Mouse (Mus musculus) erythroblast, embryonic 14.5 days (primary cell): ENCODE data around the gene Klf13. TPM values are rescaled to one million over a fixed set of nuclear protein-coding genes. Genes with fewer than 3 reads are reported as not detected.

Experiments
- H3K27me3 ChIP-seq: 2 replicates; pipeline ENCODE4 v1.6.1; 2012; ENCODE audit warnings: inconsistent platforms; ENCODE audit not compliant: control insufficient read depth
- H3K36me3 ChIP-seq: 2 replicates; pipeline ENCODE4 v1.6.1; 2012; ENCODE audit warnings: mild to moderate bottlenecking, inconsistent platforms; ENCODE audit not compliant: control insufficient read depth
- H3K4me1 ChIP-seq: 2 replicates; pipeline ENCODE4 v1.6.1; 2012; ENCODE audit warnings: inconsistent platforms; ENCODE audit not compliant: control insufficient read depth
- H3K4me3 ChIP-seq: replicated peaks from 2 replicates; pipeline ENCODE3; 2012; ENCODE audit warnings: moderate library complexity, mild to moderate bottlenecking, inconsistent platforms
- H3K9me3 ChIP-seq: 2 replicates; pipeline ENCODE4 v1.6.1; 2012; ENCODE audit warnings: low read length, inconsistent platforms, mixed read lengths; ENCODE audit not compliant: control insufficient read depth
- GATA1 ChIP-seq: IDR thresholded peaks from 2 replicates; pipeline ENCODE4 v1.6.1; 2012; ENCODE audit warnings: low read length, inconsistent platforms, mixed read lengths
- TAL1 ChIP-seq: IDR thresholded peaks from 3 replicates; pipeline ENCODE4 v1.6.1; 2012; ENCODE audit warnings: low read length, inconsistent platforms, mixed read lengths
- polyA plus RNA-seq: library from polyadenylated mRNA; stranded (reverse); fragments of >175 nt; gene quantifications from 2 replicates; pipeline ENCODE4 v1.2.3, GENCODE M21; 2012

Gene Klf13
- polyA plus RNA-seq, 1 experiment: 8.8 TPM

DNA sequence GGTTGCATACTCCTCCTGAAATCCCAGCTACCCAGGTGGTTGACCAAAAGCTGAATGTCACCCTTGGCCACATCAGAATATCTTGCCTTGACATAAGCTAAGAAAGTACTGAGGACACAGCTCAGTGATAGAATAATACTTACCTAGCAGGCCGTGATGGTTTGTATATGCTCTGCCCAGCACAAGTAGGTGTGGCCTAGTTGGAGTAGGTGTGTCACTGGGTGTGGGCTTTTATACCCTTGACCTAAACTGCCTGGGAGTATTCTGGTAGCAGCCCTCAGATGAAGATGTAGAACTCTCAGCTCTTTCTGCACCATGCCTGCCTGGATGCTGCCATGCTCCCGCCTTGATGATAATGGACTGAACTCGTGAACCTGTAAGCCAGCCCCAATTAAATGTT, 6.3 kb downstream of the Klf13 start:
- peaks cover 95% of the 10 kb centered on the region for H3K4me1 ChIP-seq
- H3K36me3 ChIP-seq: peaks cover 25% of the 10 kb centered on the region
- no peaks in the 10 kb centered on the region for H3K27me3 ChIP-seq
- no peak for TF ChIP-seq GATA1
- TF ChIP-seq TAL1: no peak
- H3K4me3 ChIP-seq: peak overlapping the region; percentile 10
- no peaks in the 10 kb centered on the region for H3K9me3 ChIP-seq

DNA sequence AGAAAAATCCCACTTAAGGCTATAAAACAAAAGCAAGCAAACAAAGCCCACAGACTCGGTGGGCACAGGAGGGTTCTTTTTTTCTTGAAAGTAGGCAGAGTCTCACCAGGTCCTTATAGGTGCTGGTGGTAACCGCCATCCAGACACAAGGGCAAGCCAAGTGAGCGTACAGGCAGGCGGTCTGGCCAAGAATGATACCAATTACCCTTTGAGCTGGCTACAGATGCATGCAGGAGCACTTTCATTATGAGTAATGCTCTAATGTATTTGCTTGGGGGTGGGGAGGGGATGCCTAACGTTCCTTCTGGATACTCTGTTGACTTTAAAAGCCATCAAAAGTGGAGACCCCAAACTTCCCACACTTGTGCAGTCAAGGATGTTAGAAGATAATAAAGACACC, 7.9 kb downstream of the Klf13 start:
- Histone ChIP-seq H3K36me3 (peaks cover 29% of the 10 kb centered on the region), H3K9me3 (no peaks in the 10 kb centered on the region), H3K4me1 (peaks cover 96% of the 10 kb centered on the region), H3K27me3 (no peaks in the 10 kb centered on the region), H3K4me3 (no peak overlapping the region)
- TF ChIP-seq GATA1 (no peak), TAL1 (no peak)

DNA sequence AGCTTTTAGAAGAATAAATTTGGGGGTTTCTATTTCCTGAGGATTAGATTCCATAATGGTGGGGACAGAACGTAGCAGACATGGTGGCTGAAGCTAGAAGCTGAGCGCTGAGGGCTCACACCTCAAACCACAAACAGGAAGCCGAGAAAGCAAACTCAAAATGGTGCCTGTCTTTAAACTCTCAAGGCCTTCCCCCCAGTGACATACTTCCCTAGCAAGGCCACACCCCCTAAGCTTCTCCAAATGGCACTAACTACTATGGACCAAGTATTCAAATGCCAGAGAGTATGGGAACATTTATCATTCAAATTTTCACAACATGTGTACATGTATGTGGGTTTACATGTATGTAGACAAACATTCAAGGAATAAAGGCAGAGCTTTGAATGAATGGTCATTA, 8.6 kb downstream of the Klf13 start:
- H3K9me3 ChIP-seq: no peaks in the 10 kb centered on the region
- peaks cover 32% of the 10 kb centered on the region for H3K36me3 ChIP-seq
- H3K4me3 ChIP-seq: no peak overlapping the region
- H3K4me1 ChIP-seq: peaks cover 95% of the 10 kb centered on the region
- TF ChIP-seq GATA1 (no peak), TAL1 (no peak)
- no peaks in the 10 kb centered on the region for H3K27me3 ChIP-seq

DNA sequence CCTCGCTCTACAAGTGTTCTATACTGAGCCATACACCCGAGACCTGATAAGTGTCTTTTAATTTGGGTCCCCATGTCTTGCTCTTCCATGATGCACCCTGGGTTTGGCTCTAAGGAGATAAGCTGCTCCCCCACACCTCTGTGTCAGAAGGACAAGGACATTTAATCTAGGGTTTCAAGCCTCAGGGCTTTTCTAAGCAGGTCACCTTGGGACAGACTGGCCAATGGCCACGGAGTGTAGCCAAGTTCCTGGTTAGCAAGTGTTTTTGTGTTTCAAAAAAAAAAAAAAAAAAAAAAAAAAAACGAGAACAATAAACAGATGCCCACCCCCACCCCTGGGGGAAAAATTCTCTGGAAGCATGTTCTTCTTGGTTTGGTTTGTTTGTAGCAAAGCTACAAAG, 9.6 kb downstream of the Klf13 start:
- Histone ChIP-seq H3K36me3 (peaks cover 37% of the 10 kb centered on the region), H3K4me1 (peaks cover 94% of the 10 kb centered on the region), H3K4me3 (no peak overlapping the region)

DNA sequence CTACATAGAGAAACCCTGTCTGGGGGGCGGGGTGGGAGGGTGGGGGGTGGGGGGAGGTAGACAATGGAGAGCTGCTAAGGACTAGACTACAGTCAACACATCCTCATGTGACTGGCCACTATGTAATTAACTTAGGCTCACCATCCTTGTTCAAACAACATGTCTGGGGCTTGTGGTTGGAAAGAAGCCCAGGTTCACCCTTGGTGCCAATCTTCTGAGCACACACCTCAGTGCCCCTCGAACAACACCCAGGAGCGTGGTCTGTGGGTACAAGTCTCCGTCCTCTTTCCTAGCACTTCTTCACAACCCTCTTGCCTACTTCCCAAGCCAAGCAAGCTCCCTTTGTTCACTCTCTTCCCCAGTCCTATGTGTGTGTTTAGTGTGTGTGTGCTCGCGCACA, 11.6 kb downstream of the Klf13 start:
- peaks cover 33% of the 10 kb centered on the region for H3K36me3 ChIP-seq
- peaks cover 93% of the 10 kb centered on the region for H3K4me1 ChIP-seq
- no peaks in the 10 kb centered on the region for H3K9me3 ChIP-seq
- H3K4me3 ChIP-seq: no peak overlapping the region
- H3K27me3 ChIP-seq: no peaks in the 10 kb centered on the region
- TF ChIP-seq TAL1 (no peak), GATA1 (no peak)

More for the DNA sequence above, 9.6 kb downstream of the Klf13 start:
- no peak for TF ChIP-seq TAL1
- Histone ChIP-seq H3K27me3 (no peaks in the 10 kb centered on the region), H3K9me3 (no peaks in the 10 kb centered on the region)

DNA sequence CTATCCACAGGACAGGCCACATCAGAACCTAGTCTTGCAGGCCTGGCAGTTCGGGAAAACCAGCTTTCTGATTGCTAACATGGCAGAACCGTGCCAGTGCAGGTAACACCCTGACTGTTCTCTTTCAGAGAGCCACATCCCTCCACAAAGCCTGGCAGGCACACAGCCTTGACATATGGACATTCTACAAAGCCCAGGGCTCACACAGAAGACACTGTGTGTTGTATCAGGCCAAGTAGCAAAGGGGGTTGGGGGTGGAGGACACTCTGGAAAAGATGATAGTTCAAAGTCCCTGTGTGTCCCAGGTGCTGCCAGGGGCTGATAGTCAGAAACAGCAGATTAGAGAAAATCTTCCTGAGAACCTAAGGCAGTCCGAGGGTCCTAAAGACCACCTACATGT, 12.2 kb downstream of the Klf13 start:
- no peaks in the 10 kb centered on the region for H3K9me3 ChIP-seq
- H3K4me3 ChIP-seq: no peak overlapping the region
- H3K4me1 ChIP-seq: peaks cover 91% of the 10 kb centered on the region
- peaks cover 31% of the 10 kb centered on the region for H3K36me3 ChIP-seq
- no peaks in the 10 kb centered on the region for H3K27me3 ChIP-seq
- TF ChIP-seq TAL1: no peak
- TF ChIP-seq GATA1: no peak

DNA sequence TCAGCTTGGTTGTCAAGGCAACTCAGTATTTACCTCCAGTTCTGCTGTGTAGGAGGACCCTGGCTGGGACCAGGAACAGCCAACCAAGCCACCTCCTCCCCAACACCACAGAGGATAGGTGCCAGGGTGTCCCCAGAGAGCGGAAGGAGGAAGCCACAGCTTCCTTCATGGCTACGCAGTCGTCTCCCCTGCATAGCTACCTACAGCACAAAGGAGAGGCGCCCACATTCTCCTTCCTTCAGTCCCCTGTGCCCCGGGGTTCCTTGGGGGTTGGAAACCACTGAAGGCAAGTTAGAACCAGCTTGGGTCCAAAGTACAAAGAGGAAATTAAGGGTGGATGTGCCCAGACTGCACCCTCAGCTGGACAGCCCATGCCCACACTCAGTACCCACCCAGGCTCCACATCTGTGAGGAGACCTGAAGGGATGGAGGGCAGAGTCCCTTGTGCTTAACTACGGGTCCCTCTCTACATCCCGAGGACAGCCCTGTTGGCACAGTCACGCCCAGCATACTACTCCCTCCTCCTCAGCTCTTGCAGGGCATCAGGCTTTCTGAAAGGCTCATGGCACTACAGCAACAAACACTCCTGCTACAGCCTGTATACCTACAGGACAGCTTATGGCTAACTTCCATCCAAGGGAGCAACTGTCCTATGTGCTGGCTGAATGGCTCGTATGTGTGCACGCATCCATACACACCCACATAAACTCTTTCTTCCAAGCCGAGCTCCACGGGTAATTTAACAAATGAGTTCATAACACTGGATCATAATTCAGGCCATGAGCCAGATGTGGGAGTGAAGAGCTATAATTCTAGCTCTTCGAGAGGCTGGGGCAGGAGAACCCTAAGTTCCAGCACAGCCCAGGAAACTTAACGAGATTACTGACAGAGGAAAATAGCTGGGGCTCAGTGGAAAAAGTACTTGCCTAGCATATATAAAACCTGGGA, 13.0 kb downstream of the Klf13 start:
- no peak overlapping the region for H3K4me3 ChIP-seq
- H3K27me3 ChIP-seq: no peaks in the 10 kb centered on the region
- TF ChIP-seq TAL1: no peak
- no peak for TF ChIP-seq GATA1
- no peaks in the 10 kb centered on the region for H3K9me3 ChIP-seq
- peaks cover 89% of the 10 kb centered on the region for H3K4me1 ChIP-seq
- peaks cover 34% of the 10 kb centered on the region for H3K36me3 ChIP-seq

DNA sequence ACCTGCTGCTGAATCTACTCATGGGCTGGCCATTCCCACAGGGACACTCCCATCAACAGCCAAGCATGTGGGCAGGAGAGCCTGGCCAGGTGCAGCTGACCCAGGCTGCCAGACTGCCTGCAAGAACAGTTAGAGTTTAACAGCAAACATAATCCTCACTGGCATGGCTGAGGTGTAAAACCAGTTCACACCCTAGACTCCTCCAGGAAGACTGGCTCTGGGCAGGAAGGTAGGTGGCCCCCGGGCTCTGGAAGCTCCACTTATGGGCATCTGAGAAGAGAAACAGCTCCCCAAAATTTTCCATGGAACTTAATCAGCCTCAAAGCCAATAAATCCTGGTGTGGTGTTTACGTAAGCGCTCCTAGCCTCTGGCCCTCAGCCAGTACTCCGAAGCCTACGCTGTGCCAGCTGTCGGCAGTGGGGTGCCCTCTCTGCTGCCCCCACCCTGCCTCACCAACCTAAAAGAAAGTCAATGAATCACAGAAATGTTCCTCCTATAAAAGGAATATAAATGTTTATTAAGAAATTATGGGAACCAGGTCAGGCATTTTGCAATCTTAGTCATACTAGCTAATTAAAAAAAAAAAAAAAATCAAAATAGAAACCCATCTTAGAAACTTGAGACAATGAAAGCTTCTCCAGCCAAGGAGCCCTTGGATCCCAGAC, 13.8 kb downstream of the Klf13 start:
- peaks cover 39% of the 10 kb centered on the region for H3K36me3 ChIP-seq
- no peaks in the 10 kb centered on the region for H3K27me3 ChIP-seq
- no peak for TF ChIP-seq GATA1
- no peaks in the 10 kb centered on the region for H3K9me3 ChIP-seq
- H3K4me3 ChIP-seq: no peak overlapping the region
- peaks cover 87% of the 10 kb centered on the region for H3K4me1 ChIP-seq

DNA sequence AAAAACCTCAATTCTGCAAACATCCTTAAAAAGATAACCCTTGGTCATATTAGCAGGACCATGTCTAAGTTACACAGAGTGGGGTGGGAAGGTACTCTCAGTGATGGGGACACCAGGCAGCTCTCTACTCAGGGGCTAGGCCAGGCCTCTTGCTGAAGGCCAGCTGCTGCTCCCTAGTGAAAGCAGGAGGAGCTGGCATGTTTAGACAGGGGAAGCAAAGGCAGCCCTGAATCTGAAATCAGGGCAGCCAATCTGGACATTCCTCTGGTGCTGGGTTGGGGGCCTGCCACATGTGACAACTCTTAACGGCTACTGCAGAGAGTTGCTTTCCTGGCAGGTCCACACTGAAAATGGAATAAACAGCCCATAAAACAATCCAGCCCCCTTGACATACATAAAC, 14.6 kb downstream of the Klf13 start:
- peaks cover 47% of the 10 kb centered on the region for H3K36me3 ChIP-seq
- peaks cover 87% of the 10 kb centered on the region for H3K4me1 ChIP-seq

More for the DNA sequence above, 14.6 kb downstream of the Klf13 start:
- Histone ChIP-seq H3K9me3 (no peaks in the 10 kb centered on the region), H3K4me3 (no peak overlapping the region), H3K27me3 (no peaks in the 10 kb centered on the region)
- TF ChIP-seq TAL1 (no peak), GATA1 (no peak)
